Mouse (Mus musculus): ENCODE results near the gene Nfkbil1. TPM values are rescaled to one million over a fixed set of nuclear protein-coding genes. Genes with fewer than 3 reads are reported as not detected.
A peak's percentile ranks its signal among the peaks of the same experiment; 100 is the strongest.

Gene Nfkbil1
- polyA plus RNA-seq, 1 experiment from 2014 or later: 11.8 TPM

DNA sequence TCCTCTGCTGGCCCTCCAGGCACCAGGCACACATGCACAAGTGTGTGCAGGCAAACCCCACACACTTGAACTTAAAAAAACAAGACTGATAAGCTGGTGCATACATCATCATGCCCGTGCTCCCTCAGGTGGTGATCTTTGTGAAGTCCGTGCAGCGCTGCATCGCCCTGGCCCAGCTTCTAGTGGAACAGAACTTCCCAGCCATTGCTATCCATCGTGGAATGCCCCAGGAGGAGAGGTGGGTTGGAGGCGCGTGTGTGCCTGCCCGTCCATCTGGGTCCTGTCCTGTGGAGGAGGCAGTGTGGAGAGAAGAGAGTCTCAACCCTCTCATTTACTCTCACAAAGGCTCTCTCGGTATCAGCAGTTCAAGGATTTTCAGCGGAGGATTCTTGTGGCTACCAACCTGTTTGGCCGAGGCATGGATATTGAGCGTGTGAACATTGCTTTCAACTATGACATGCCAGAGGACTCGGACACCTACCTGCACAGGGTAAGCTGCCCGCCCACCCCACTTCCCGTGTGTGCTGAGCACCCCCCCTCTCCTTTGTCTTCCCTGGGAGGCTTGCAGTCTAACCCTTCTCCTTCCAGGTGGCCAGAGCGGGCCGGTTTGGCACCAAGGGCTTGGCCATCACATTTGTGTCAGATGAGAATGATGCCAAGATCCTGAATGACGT, 17.2 kb upstream of the Nfkbil1 start:
- H3K4me2 ChIP-seq: no peak overlapping the region
- H3K4me3 ChIP-seq: no peak overlapping the region
- no peaks in the 10 kb centered on the region for H3K9me3 ChIP-seq
- H3K4me1 ChIP-seq: peaks cover 1% of the 10 kb centered on the region; the same call in 1 of the 2 replicates
- ATAC-seq (ENCODE audit: insufficient number of reproducible peaks, low FRiP score, low TSS enrichment, low read depth): no peak
- H3K9ac ChIP-seq: no peak overlapping the region
- H3K27ac ChIP-seq: no peak overlapping the region
- peaks cover 63% of the 10 kb centered on the region for H3K36me3 ChIP-seq
- 82% methylated on average over 18 of the region's 18 CpGs for WGBS
- 0 out of 2 replicates have a peak, but pooled peaks cover under 1% of the 10 kb centered on the region for H3K27me3 ChIP-seq

DNA sequence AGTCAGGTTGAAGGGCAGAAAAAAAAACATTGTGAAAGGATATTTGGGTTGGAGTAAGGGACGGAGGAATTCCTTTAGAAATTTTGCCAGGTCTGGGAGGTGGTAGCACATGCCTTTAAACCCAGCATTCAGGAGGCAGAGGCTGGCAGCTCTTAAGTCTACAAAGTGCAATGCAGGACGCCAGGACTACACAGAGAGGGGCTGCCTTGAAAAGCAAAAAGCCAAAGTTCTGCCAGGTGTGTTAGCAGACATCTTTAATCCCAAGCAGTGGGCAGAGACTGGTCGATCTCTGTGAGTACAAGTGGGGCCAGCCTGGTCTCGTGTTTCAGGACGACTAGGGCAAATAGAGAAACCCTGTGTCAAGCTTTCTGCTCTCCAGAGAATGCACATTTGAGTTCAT, 16.4 kb upstream of the Nfkbil1 start:
- Histone ChIP-seq H3K9me3 (no peaks in the 10 kb centered on the region), H3K4me1 (no peaks in the 10 kb centered on the region), H3K4me2 (no peak overlapping the region), H3K27ac (peak overlapping the region; percentile 18; the same call in 1 of the 2 replicates), H3K36me3 (peaks cover 71% of the 10 kb centered on the region), H3K27me3 (no peaks in the 10 kb centered on the region), H3K4me3 (no peak overlapping the region), H3K9ac (no peak overlapping the region)
- 71% methylated on average over 5 of the region's 5 CpGs for WGBS
- no peak for ATAC-seq (ENCODE audit: insufficient number of reproducible peaks, low FRiP score, low TSS enrichment, low read depth)

DNA sequence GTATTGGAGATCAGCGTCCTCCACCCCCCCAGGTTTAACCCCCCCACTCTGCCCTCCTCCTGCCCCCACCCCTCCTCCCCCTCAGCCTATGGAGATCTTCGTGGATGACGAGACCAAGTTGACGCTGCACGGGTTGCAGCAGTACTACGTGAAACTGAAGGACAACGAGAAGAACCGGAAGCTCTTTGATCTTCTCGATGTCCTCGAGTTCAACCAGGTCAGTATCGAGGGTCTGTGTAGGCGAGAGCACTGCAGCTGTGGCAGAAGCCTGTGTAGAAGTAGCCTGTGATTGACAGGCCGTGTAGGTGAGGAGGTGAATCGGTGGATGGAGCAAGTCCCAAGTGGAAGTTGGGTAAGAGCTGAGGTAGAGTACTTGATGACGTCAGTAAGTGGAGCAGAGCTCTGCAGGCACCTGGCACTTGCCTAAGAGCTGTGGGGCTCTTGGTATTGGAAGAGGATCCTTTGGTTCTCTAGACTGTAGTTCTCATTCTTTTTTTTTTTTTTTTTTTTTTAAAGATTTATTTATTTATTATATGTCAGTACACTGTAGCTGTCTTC, 15.6 kb upstream of the Nfkbil1 start:
- Histone ChIP-seq H3K9ac (no peak overlapping the region), H3K36me3 (peaks cover 78% of the 10 kb centered on the region), H3K9me3 (no peaks in the 10 kb centered on the region), H3K4me3 (no peak overlapping the region), H3K27me3 (no peaks in the 10 kb centered on the region), H3K27ac (no peak overlapping the region), H3K4me1 (peaks cover 2% of the 10 kb centered on the region; the same call in 1 of the 2 replicates), H3K4me2 (no peak overlapping the region)
- no peak for ATAC-seq (ENCODE audit: insufficient number of reproducible peaks, low FRiP score, low TSS enrichment, low read depth)
- WGBS: 84% methylated on average over 15 of the region's 15 CpGs

DNA sequence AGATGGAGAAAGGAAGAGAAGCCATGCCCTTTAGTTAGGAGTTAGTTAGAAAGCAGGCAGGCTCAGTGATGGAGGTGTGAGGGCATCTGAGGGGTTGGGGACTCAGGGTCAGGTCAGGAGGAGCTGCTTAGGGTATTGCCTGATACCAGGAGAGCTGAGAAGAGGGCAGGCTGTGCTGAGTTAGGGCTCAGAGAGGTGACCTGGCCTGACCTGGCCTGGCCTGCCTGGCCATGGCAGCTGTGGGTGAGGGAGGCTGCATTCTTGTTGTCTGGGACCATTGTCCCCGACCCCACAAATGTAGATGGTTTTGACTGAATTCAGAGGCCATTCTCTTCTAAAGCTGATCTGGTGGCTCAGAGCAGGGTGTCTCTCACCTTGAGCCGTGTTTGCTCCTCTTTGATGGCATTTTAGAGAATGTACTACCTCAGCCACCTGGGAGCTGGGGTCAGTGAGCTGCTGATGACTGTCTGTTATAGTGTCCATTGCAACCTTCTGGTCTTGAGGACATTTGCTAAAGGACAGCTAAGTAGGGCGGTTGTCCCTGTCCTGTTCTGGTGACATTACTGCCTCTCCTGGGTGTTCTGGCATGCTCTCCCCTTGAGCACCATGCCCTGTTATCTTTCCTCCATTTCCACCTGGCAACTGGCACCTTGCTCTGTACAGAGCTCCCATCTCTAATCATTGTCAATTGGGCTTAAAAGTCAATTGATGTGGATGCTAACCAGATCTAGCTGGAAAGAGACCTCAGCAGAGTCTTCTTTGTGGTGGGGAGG, 14.9 kb upstream of the Nfkbil1 start:
- no peak overlapping the region for H3K4me3 ChIP-seq
- H3K36me3 ChIP-seq: peaks cover 85% of the 10 kb centered on the region
- no peak overlapping the region for H3K9ac ChIP-seq
- peaks cover 9% of the 10 kb centered on the region for H3K4me1 ChIP-seq
- ATAC-seq (ENCODE audit: insufficient number of reproducible peaks, low FRiP score, low TSS enrichment, low read depth): no peak
- no peak overlapping the region for H3K4me2 ChIP-seq
- WGBS: 86% methylated on average over 3 of the region's 3 CpGs
- H3K27ac ChIP-seq: no peak overlapping the region
- no peaks in the 10 kb centered on the region for H3K27me3 ChIP-seq
- no peaks in the 10 kb centered on the region for H3K9me3 ChIP-seq

DNA sequence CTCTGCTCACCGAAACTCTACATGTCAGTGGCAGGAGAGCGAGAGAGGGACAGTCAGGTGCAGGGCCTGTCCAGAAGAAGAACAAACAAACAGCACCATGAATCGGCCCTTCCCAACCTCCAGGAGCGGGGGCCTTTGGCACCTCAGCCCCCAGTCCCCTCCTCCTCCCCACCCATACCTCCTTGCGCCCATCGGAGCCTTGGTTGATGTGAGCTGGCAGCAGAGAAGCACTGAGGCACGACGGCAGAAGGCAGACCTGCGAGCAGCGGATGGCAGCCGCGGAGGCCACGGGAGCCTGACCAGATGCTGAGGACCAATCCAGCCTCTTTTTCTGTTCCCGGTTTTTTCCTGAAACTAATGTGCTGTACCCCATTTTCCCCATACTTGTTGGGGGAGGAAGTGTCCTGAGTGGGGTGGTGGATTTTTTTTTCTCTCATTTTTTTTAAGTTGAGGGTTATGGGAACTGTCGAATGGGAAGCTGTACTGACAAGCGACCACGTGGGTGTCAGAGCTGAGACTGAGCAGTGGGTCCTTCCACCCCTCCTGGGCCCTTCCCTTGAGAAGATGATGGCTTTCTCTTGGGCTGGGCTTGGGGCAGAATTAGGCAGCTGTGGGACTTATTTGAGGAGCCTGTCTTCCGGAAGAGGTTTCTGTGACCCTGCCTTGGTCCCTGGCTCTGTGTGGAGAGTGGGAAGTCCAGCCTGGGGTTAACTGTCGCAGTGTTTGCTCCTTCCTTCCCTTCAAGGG, 14.0 kb upstream of the Nfkbil1 start:
- Histone ChIP-seq H3K27ac (no peak overlapping the region), H3K27me3 (no peaks in the 10 kb centered on the region), H3K4me2 (no peak overlapping the region), H3K9ac (no peak overlapping the region), H3K36me3 (peaks cover 94% of the 10 kb centered on the region), H3K4me1 (peaks cover 18% of the 10 kb centered on the region), H3K9me3 (no peaks in the 10 kb centered on the region), H3K4me3 (no peak overlapping the region)
- no peak for ATAC-seq (ENCODE audit: insufficient number of reproducible peaks, low FRiP score, low TSS enrichment, low read depth)
- 90% methylated on average over 19 of the region's 19 CpGs for WGBS

DNA sequence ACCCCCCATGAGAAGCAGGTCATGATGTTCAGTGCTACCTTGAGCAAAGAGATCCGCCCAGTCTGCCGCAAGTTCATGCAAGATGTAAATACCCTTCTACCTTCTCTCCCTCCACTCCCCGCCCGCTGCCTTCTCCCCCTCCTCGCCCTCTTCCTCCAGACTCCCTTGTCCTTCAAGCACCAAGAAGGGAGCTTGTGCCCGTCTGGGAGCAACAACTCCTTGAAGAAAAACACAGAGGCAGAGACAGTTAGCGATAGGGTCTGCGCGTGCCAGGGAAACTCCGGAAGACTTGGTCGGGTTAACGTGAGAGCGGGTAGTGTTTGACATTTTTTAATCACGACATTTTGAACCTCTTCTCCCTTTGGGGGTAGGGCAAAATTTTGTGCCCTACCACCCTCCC, 13.4 kb upstream of the Nfkbil1 start:
- peaks cover 98% of the 10 kb centered on the region for H3K36me3 ChIP-seq
- WGBS: 88% methylated on average over 14 of the region's 14 CpGs
- H3K9ac ChIP-seq: no peak overlapping the region
- H3K27me3 ChIP-seq: no peaks in the 10 kb centered on the region
- no peaks in the 10 kb centered on the region for H3K9me3 ChIP-seq
- ATAC-seq (ENCODE audit: insufficient number of reproducible peaks, low FRiP score, low TSS enrichment, low read depth): no peak
- H3K4me2 ChIP-seq: no peak overlapping the region
- no peak overlapping the region for H3K27ac ChIP-seq
- no peak overlapping the region for H3K4me3 ChIP-seq
- peaks cover 25% of the 10 kb centered on the region for H3K4me1 ChIP-seq

DNA sequence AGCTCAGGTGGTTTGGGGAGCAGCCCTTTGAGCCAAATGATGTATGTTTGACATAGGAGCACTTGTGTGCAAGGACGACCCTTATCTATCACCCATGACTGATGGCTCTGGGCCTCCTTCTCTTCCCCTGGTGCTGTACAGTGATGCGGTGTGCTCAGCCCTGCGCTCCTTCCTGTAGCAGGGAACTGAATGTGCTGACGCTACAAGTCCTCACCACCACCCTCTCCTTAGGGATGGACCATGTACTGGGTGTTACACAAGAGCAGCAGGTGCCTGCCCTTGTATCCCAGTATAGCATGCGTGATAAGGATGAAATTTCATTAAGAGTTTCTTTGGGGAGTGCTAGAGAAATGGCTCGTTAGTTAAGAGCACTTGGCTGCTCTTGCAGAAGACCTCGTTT, 11.6 kb upstream of the Nfkbil1 start:
- no peak for ATAC-seq (ENCODE audit: insufficient number of reproducible peaks, low FRiP score, low TSS enrichment, low read depth)
- no peak overlapping the region for H3K27ac ChIP-seq
- peaks cover 36% of the 10 kb centered on the region for H3K4me1 ChIP-seq
- H3K9ac ChIP-seq: no peak overlapping the region
- H3K27me3 ChIP-seq: no peaks in the 10 kb centered on the region
- H3K4me2 ChIP-seq: no peak overlapping the region
- no peaks in the 10 kb centered on the region for H3K9me3 ChIP-seq
- peaks cover 85% of the 10 kb centered on the region for H3K36me3 ChIP-seq
- WGBS: 87% methylated on average over 7 of the region's 7 CpGs
- no peak overlapping the region for H3K4me3 ChIP-seq

DNA sequence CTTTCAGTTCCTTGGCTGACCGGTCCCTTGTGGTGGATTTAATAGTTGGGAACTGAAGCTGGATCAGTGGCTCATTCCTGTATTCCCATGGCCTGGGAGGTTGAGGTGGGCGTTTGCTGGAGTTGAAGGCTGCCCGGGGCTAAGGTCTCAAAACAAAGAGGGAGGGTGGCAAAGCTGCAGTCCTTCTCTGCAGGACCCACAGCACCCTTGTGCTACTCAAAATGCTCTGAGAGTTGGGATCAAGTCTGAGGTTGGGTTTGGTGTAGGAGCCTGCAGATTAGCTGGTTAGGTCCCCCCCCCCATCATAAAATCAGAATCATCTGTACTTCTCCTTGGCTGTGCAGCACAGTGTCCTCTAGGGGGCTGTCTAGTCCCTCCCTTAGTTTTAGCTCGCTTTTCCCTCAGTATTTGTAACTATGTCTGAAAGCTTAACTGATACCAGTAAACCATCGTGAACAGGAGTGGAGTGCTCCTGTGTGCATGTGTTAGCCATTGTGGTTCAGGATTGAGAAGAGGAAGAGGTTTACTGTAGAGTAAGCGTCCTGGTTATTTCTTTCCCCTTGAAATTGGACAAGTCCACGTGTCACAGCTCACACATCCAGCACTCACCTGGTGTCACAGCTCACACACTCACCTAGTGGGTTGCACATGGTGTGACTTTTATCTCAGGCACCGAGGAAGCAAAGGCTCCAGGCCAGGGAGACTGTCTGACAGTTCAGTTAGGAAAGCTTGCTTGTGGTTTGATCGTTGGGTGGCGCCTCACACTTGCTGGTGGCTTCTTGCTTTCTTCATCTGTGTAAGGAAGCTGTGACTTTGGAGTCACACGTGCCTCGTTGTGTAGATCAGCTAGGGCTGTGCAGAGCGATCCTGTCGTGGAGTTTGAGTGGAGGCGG, 10.4 kb upstream of the Nfkbil1 start:
- H3K9ac ChIP-seq: no peak overlapping the region
- no peak for ATAC-seq (ENCODE audit: insufficient number of reproducible peaks, low FRiP score, low TSS enrichment, low read depth)
- H3K27me3 ChIP-seq: no peaks in the 10 kb centered on the region
- WGBS: 77% methylated on average over 15 of the region's 15 CpGs
- peaks cover 38% of the 10 kb centered on the region for H3K4me1 ChIP-seq
- H3K36me3 ChIP-seq: peaks cover 75% of the 10 kb centered on the region
- H3K4me2 ChIP-seq: no peak overlapping the region
- no peaks in the 10 kb centered on the region for H3K9me3 ChIP-seq
- no peak overlapping the region for H3K27ac ChIP-seq
- no peak overlapping the region for H3K4me3 ChIP-seq

DNA sequence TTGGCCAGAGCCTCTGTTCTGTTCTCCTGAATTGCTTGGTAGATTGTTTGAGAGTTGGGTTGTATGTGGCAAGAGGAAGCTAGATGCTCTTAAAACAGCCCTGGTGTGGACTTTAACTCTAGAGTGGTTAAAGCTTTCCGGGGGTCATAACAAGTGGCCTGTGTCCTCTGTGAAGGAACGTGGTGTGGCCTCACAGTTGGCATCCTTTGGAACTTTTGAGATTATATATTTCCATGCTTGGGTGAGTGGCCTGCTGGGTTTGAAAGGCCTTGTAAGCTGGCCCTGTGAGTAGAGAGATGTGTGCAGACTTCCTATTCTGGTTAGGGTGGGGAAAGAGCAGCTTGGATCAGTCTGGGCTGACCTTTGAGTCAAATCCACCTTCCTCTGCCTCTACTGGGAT, 9.4 kb upstream of the Nfkbil1 start:
- H3K4me2 ChIP-seq: peak overlapping the region; percentile 12; the same call in 1 of the 2 replicates
- no peak overlapping the region for H3K9ac ChIP-seq
- peaks cover 47% of the 10 kb centered on the region for H3K4me1 ChIP-seq
- no peaks in the 10 kb centered on the region for H3K27me3 ChIP-seq
- WGBS: 76% methylated on average over 2 of the region's 2 CpGs
- H3K9me3 ChIP-seq: no peaks in the 10 kb centered on the region
- no peak overlapping the region for H3K4me3 ChIP-seq
- H3K36me3 ChIP-seq: peaks cover 65% of the 10 kb centered on the region
- ATAC-seq (ENCODE audit: insufficient number of reproducible peaks, low FRiP score, low TSS enrichment, low read depth): no peak
- H3K27ac ChIP-seq: no peak overlapping the region

DNA sequence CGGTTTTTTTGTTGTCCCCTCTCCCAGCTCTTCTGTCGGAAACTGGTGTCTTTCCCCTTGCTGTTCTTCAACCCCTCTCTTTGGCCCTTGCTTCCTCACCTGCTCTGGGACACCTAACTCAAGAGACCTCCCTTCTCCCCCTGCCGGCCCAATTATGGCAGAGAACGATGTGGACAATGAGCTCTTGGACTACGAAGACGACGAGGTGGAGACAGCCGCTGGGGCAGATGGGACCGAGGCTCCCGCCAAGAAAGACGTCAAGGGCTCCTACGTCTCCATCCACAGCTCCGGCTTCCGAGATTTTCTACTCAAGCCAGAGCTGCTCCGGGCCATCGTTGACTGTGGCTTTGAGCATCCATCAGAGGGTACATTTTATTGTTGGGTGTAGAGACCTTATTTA, 7.5 kb upstream of the Nfkbil1 start:
- H3K27me3 ChIP-seq: no peaks in the 10 kb centered on the region
- H3K36me3 ChIP-seq: peaks cover 46% of the 10 kb centered on the region
- no peaks in the 10 kb centered on the region for H3K9me3 ChIP-seq
- H3K4me3 ChIP-seq: peak overlapping the region; percentile 89
- no peak for ATAC-seq (ENCODE audit: insufficient number of reproducible peaks, low FRiP score, low TSS enrichment, low read depth)
- peak overlapping the region; percentile 98 for H3K27ac ChIP-seq
- H3K9ac ChIP-seq: peak overlapping the region; percentile 92
- peak overlapping the region; percentile 76 for H3K4me2 ChIP-seq
- WGBS: 3% methylated on average over 16 of the region's 16 CpGs
- peaks cover 47% of the 10 kb centered on the region for H3K4me1 ChIP-seq
